Mouse (Mus musculus) mature B cell (primary cell): ENCODE data around the gene Gabpb1.

Source experiments
- in situ Hi-C: fragments of 300-500 bp; cut with MboI; formaldehyde crosslinking; loops from 2 replicates; pipeline ENCODE4 v1.14.3; 2019

Gene Gabpb1

DNA sequence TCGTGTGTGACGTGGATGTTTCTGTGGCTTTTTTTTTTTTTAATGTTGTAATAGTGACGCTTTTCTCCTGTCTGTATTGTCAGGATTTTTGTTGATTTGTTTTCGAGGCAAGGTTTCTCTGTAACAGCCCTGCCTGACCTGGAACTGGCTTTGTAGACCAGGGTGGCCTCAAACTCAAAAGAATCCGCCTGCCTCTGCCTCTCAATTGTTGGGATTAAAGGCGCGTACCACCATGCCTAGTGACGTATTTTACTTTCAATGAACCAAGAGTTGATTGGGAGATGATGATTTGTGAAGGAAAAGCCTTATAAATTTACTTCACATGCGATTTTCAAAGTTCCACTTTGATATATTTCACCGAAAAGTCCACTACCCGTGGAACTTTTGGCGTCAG lies at the start of gene Gabpb1:
Gene Gabpb1 (minus strand): TSS at position 216 of the 394 bp plus-strand sequence.
- in situ Hi-C loops, result no loop called here

DNA sequence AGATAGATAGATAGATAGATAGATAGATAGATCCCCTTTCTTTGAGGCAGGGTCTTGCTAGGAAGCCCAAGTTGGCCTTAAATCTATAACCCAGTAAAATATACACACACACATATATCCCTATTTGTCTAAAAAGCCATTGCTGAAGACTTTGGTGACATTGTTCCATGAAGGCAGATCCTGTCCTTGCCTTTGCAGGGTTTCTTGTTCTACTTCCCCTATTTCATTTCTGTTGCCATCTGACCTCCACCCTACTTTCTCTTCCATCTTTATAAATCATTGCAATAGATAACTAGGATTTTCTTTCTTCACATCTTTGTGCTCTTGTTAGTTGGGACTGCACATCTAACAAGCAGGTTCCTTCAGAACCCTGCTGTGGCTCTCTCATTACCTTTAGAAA lies 36.8 kb upstream of the Gabpb1 start:
- in situ Hi-C loops, result no loop called here

DNA sequence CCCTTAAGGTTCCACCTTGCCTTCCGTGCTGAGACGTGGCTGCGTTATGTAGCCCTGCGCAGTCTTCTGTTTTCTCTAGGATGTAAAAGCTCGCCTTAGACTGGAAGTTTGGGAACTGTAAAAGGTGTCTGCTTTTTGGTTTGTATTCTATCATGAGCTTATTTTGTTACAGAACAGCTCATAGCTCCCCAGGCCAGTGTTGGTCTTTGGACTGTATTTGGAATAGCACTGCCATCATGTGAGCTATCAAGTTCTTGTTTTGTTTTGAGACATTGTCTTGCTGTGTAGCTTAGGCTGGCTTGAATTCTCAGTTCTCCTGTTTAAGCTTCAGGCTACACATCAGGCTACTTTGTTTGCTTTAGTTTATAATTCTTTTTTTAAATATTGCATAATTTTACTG lies 36.4 kb upstream of the Gabpb1 start:
- in situ Hi-C loops, result no loop called here

DNA sequence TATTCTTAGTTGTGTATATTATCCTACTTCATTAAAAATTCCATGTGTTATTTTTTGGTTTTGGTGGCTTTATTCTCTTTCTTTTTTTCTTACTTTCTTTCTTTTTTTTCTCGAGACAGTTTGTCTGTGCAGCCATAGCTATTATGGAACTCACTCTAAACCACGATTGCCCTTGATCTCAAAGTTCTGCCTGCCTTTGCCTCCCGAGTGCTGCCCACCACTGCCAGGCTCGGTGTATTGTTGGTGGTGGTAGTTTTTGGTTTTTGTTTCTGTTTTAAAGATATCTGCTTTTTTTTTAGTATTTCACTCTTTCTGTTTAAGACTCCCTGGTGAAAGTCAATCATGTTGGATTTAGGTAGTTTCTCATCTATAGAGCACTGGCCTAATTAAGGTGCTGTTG lies 32.2 kb upstream of the Gabpb1 start:
- in situ Hi-C loops, result no loop called here

DNA sequence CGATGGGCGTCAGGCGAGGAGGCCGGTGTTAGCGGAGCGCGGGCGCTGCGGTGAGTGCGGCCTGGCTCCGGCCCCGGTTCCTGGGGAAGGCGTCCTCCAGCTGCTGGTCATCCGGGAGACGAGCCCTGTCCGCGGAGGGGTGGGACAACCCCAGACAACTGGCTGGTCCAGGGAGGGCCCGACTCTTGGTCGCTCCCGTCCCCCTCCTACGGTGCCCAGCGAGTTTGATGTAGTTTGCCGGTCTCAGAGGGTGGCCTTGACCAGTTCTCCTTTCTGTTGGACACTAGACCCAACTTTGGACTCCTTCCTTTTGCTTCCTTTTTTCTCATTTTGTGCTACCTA lies 31.3 kb upstream of the Gabpb1 start:
- in situ Hi-C loops, result no loop called here

- in situ Hi-C loops, result no loop called here
Observed at GRCm38 (mm10) chr2:126706759-126707437, 30.8 kb upstream of the Gabpb1 start, which contains the start of gene Usp8. Gene Usp8 (plus strand): TSS chr2:126707328.

GRCm38 (mm10) chr2:126695285-126695684 lies 19.1 kb upstream of the Gabpb1 start:
- in situ Hi-C loops, result no loop called here

DNA sequence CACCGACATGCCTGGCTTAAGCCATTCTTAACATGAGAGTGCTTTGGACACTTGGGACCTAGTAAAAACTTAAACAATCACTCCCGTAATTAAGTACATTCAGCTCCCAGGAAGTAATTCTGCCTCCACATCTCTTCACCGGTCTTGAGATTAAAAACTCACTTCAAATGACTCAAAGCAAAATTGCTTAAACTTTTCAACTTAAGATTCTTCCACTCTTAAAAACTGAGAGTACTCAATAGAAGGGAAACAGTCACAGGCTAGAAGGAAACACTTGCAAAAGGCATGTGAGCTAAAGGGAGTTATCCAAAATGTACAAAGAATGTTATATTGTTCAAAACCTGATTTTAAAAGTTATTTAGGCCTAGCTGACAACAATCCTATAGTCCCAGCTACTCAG lies 15.2 kb upstream of the Gabpb1 start:
- in situ Hi-C loops, result no loop called here

- in situ Hi-C loops, result no loop called here
Observed at GRCm38 (mm10) chr2:126682937-126683336, 6.8 kb upstream of the Gabpb1 start.

DNA sequence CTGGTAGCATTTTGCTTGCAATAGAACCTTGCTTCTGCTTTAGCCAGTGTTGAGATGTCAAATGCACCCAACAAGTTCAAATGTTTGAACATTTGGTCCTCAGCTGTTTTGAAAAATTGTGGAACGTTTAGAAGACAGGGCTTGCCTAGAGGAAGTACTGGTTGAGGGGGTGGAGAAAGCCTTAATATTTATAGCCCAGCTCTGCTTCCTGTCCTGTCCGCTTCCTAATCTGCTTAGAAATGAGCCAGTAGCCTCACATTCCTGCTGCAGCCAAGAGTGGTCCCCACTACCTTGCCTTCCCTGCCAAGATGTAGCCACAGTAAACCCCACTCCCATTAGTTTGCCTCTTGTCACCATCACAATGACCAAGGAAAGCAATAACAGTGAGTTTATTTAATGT lies 6.2 kb upstream of the Gabpb1 start:
- in situ Hi-C loops, result no loop called here

GRCm38 (mm10) chr2:126677366-126677765 lies 1.2 kb upstream of the Gabpb1 start:
- in situ Hi-C loops, result no loop called here

DNA sequence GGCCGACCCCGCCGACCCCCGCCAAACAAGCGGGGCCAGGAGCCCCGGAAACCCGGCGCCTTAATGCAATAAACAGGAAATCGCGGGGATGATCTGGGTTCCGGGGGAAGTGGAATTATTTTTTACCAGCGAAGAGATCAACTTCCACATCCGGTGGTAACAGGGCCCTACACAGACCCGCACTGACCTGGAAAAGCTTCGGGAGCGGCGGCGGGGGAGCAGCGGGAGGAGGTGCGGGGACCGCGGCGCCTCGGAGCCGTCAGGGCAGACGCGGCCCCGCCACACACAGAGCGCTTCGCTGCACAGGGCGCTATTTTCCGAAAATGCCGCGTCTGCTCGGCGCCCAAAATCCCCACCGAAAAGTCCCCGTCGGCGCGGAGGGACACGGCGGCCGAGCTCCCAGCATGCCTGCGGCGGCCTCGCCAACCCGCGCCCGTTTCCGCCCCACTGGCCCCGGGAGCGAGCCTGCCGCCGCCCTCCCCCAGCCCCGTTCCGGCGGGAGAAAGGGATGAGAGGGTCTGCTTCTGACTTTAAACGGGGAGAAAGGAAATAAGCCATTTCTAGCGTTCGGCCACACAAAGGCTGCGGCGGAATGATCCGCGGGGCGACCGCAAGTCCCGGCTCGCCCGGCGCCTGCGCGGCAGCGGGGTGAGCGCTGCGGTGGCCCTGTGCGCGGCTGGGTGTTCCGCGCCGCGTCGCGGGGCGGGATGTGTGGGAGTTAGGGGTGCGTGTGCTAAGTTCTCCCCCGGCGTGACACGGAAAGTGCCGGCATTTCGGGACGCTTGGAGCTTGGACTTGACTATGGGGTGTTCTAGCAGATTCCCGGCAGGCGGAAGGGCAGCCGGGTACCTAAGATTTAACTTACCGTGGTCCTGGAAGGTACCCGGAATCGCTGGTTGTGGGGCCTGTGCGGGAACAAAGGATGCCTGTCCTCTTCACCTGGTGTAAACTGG lies 692 bp downstream of the Gabpb1 start:
- in situ Hi-C loops, result no loop called here

DNA sequence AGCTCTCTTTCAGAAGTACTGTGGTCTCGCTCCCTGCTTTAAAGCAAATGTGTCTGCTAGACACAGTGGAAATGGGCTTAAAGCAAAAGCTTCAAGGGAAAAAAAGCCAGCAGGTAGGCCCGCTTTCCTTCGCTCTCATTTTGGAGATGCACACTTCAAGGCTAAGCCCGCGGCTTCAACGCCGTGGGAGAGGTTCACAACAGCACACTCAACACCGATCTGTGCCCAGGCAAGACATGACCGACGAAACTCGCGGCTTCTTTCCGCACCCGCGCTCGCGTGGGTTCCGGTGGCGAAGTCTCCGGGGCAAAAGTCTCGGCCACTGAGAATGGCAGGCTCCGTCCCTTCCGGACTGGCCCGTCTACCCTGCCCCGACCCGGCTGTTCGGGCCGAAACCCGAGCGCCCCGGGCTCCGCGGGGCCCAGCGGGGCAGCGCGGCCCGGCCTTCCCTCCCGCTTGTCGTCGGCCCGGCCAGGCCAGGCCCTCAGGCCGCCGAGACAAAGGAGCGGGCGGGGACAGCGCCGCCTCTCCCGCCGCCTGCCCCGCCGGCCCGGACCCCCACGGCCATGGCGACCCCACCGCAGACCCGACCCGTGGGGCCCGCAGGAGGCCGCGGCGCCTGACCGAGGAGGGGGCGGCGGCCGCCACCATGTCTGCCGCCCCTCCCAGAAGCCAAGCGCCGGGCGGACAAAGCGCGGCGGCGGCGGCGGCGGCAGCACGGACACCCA lies 1.5 kb downstream of the Gabpb1 start:
- in situ Hi-C loops, result no loop called here

- in situ Hi-C loops, result no loop called here
Observed at GRCm38 (mm10) chr2:126673317-126674242, 2.6 kb downstream of the Gabpb1 start.

- in situ Hi-C loops, result no loop called here
Observed at GRCm38 (mm10) chr2:126668621-126669252, 7.4 kb downstream of the Gabpb1 start.

DNA sequence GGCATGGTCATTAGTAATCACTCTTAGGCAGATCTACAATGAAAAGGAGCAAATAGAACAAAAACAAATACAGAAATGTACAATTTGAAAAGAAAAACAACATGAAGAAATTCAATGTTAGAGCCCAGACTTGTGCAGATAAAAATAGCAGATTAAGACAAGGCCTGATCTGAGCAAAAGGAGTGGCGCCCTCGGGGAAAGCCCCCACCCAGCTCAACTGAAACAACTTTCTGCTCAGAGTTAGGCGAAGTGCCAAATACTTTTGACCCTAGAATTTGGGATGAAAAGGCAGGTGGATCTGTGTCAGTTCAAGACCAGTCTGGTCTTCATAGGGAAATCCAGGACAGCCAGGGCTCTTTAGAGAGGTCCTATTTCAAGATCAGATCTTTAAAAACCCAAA lies 10.2 kb downstream of the Gabpb1 start:
- in situ Hi-C loops, result no loop called here

DNA sequence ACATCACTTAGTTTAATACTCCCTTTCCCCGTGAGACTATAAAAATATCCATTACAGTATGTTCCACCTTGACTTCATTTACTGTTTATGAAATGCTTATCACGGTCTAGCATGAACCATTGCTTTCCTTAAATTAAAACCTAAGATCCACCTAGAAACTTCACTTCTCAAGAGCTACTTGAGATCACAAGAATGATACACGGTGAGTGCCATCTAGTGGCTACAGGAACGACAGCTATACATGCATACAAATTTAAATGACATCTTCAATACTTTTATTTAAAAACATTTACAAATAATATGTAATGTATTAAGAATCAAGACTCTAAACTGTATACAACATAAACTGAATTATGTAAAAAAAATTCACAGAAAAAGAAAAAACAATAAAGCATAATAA lies 12.7 kb downstream of the Gabpb1 start:
- in situ Hi-C loops, result no loop called here

DNA sequence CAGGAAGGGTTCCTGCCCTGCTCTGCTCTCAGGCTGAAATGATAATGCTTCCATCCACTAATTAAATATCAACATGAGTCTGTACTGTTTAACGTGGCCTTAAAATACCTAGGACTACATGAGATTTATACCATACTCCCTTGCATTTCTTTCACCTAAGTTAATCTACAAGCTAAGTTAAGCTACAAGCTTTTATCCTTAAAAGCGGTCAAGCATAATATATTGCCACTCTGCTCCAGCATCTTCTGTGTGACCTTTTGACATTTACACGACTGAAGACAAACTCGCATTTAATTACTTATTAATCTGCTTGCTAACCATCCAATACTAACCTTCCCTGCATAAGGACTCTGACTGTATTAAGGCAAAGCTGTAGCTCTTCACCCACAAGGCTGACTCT lies 23.2 kb downstream of the Gabpb1 start:
- in situ Hi-C loops, result no loop called here

DNA sequence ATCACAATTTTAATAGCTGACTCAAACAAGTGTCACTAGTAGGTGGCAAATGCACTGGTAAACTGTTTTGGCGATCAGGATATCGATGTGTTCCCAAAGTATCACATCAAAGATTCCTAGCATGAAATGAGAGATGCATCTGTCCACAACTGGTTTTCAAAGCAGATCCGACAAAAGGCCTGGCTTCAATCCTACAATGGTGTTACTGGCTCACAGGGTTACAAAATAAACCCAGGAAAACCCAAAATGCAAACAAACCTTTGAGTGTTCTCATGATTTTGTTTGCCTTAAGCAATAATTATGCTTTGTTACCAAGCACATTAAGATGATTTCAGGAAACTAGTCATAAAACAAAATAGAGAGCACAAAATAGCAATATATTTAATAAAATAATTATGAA lies 28.4 kb downstream of the Gabpb1 start:
- in situ Hi-C loops, result no loop called here

DNA sequence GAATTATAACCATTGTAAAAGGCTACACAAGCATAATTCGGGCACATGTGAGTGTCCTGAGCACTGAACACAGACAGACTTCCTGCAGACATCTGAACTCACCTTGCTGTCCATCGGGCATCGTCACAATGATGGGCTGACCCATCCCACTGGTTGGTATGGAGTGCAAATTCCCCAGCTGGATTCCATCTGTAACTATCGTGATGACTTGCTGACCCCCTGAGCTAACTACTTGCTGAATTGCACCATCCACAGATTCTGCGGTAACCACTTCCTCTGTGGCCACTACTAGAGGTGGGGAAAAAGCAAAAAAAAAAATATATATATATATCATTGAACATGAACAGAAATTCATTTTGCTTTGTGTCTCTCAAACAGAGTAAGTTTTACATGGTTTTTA lies 29.7 kb downstream of the Gabpb1 start:
- in situ Hi-C loops, result no loop called here

- in situ Hi-C loops, result no loop called here
Observed at GRCm38 (mm10) chr2:126644768-126645167, 31.4 kb downstream of the Gabpb1 start.
